Mouse (Mus musculus) neutrophil, adult 5-6 weeks (primary cell): ENCODE data around the gene Trip10. TPM values are rescaled to one million over a fixed set of nuclear protein-coding genes. Genes with fewer than 3 reads are reported as not detected.
A peak's percentile ranks its signal among the peaks of the same experiment; 100 is the strongest.
"Not testable (repeated sequence)": the region's sequence is repeated elsewhere in the genome, so short reads cannot be mapped to it uniquely, and the experiment has no call there.

Experiments used
- ATAC-seq: fragments of 151-379, 151-347 bp; 2 replicates; pipeline ENCODE4 v1.8.0; 2017; ENCODE audit warnings: mild to moderate bottlenecking, moderate TSS enrichment; ENCODE audit not compliant: insufficient number of reproducible peaks, poor library complexity, low FRiP score, severe bottlenecking; ENCODE audit errors: extremely low read depth
- total RNA-seq: library from RNA; stranded (forward); fragments of 200-1000 nt; gene quantifications from 2 replicates; pipeline ENCODE4 v1.2.3, GENCODE M21; 2017

Trip10 gene
- total RNA-seq, 1 experiment from 2014 or later = 3.4 TPM

DNA sequence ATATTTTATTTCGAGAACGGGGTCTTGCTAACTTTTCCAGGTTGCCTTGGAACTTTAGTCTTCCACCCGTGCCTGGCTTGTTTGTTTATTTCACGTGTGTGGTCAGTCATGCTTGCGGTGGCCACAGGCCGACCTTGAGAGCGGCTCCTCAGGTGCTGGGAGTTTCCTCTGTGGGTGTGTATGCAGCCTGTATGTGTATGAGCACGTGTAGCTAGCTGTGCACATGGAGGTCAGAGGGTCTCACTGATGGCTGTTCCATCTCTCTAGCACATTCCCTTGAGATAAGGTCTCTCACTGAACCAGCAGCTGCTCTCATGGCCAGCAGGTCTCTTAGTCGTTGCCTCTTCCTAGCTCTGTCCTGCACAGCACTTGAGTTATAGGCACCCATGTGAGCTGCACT, 11.1 kb downstream of the Trip10 start:
- ATAC-seq = no peak

- ATAC-seq = no peak
Observed at GRCm38 (mm10) chr17:57261286-57261685, 12.0 kb downstream of the Trip10 start.

GRCm38 (mm10) chr17:57261796-57262195, 12.5 kb downstream of the Trip10 start:
- ATAC-seq = no peak

DNA sequence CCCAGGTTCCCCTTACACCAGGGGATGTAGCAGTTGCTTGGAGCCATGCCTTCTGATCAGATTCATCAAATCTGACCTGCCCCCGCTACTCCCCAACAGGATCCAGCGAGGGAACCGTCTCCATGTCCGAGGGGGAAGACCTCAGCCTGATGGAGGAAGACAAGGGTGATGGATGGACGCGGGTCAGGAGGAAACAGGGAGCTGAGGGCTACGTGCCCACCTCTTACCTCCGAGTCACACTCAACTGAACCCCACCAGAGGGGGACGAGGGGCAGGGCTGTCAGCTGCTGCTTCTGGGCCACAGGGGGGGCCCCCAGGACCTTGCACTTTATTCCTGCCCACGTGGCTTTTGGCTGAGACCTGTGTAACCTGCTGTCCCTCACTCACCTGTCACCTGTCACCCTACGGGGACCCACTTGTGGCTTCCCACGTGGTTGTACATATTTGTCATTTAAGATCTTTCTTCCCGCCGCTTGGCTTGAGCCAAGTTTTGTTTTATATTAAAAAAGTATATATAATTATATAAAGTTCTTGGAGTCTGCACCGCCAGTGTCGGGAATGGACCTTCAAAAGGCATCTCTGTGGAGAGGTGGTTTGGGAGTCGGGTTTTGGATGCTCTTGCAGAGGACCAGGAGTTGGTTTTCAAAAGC, 13.8 kb downstream of the Trip10 start:
- ATAC-seq = no peak

- no peak for ATAC-seq
Observed at GRCm38 (mm10) chr17:57264164-57264563, 14.9 kb downstream of the Trip10 start.

GRCm38 (mm10) chr17:57264972-57265945, 16.0 kb downstream of the Trip10 start:
- ATAC-seq = no peak

GRCm38 (mm10) chr17:57267556-57268126, 18.4 kb downstream of the Trip10 start:
- no peak for ATAC-seq

DNA sequence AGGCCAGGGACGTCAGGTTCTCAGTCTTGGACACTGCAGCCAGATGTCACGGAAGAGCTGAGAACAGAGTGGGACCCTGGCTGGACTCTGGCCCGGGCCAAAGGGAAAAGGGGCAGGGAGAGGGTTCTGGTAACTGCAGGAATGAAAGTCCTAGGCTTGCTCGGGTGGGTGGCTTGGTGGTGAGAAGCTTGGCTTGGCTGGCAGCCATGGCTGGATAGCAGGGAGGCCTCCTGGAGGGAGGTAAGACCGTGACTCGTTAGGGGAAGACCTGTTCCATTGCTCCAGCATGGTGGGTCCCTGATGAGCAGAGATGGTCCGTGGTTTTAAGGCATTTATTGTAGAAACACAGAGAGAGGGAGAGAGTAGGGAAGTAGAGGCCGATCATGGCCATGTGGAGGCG, 22.0 kb downstream of the Trip10 start:
- no peak for ATAC-seq

GRCm38 (mm10) chr17:57273846-57274245, 24.6 kb downstream of the Trip10 start:
- no peak for ATAC-seq

GRCm38 (mm10) chr17:57274686-57275085, 25.4 kb downstream of the Trip10 start:
- ATAC-seq = no peak

- peak; percentile 45 for ATAC-seq
Observed at GRCm38 (mm10) chr17:57275111-57275996, 26.1 kb downstream of the Trip10 start.

DNA sequence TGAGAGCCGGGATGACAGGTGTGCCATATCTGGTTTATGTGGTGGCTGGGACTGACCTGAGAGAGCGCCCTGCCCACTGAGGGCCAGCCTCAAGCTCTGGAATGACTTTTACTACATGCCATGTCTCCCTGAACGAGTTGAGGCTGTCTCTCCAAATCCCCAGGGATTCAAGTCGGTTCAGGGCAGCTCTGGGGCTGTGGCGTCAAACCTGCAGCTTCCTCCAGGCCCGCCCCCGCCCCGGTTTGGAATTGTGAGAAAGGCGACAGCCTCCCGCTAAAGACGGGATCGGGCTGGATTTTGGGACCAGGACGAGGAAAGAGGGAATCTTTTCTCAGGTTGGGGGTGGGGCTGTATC, 26.7 kb downstream of the Trip10 start:
- no peak for ATAC-seq

GRCm38 (mm10) chr17:57276634-57277121, 27.4 kb downstream of the Trip10 start:
- ATAC-seq = peak; percentile 50

DNA sequence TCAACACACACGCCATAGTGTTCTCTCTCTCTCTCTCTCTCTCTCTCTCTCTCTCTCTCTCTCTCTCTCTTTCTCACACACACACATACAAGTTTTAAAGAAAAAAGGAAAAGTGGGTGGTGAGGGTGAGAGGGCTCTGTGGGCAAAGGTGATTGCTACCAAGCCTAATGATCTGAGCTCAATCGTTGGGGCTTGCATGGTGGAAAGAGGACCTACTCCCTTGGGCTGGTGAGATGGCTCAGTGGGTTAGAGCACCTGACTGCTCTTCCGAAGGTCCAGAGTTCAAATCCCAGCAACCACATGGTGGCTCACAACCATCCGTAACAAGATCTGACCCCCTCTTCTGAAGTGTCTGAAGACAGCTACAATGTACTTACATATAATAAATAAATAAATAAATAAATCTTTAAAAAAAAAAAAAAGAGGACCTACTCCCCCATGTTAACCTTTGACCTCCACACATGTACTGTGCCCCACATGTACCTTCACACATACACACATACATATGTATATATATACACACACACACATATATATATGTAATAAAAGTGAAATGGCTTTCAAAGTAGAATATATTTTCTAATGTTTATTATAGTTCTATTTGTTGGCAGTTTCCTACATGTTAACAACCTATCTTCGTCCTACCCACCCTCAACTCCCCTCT, 28.5 kb downstream of the Trip10 start:
- ATAC-seq = not testable (repeated sequence)

DNA sequence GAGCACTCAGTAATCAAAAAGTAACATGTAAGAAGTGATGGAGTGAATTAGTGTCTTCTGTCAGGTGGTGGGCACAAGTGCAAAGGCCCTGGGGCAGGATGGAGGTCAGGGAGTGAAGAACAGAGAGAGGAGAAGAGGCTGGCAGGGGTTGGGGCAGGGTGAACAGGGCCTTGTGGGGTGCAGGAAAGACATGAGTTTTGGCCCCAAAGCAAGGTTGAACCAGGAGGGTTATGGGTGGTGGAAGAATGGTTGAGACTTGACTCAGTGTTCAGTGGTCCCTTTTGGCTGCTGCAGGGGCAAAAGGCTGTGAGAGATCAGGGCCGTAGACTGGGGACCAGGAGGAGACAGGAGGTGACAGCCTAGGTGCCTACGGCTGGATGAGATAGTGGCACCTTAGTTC, 29.3 kb downstream of the Trip10 start:
- ATAC-seq = no peak

DNA sequence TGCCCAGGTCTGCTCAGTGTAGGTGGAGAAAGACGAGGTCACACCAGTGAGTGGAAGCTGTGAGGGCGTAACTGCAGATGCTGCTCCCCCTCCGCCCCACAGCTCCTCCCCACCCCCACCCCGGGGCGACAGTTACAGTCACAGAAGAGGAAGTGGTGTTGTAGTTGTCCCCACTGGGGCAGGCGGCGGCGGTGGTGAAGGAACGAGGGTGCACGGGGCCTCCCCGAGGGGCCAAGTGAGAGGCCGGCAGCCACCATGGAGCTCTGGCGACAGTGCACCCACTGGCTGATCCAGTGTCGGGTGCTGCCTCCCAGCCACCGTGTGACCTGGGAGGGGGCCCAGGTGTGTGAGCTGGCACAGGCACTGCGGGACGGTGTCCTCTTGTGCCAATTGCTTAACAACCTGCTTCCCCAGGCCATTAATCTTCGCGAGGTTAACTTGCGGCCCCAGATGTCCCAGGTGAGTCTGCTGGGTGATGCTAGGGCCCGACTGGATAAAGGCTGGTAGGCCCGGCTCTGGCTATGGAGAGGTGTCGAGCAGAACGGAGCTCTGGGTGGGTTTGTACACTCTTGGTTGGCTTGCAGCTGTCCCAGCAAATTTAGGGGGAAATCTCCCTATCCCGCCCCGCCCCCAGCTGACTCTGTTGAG, 29.8 kb downstream of the Trip10 start, which contains the start of gene Vav1:
TSS of gene Vav1 (plus strand) at position 158 of the 648 bp plus-strand sequence.
- peak; percentile 74 for ATAC-seq

DNA sequence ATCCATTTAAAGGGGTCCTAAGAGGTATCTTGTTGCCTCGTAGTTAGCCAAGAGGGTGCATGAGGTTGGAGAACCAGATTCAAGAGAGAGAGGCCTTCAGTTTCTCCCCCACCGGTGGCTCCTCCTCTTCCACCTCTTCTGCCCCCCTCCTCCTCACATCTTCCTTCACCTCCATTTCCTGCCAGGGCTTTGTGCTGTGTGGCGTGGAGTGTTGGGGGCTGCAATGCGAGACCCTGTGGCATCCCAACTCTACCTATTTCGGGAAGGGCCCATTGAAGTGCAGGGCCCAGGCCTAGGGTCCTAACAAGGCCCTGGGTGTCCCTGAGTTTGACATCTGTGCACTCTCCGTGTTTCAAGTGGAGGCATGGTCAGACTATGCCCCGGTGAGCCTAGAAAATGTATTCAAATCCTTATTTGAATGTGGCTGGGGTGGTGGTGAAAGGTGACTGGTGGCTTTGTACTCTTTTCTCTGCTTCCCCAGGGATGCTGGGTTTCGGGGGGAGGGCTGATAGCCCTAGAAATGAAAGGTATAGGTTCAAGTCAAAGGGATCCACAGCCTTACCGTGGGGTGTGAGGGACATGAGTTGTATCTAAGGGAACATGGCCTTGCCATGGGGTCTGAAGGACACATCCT, 30.5 kb downstream of the Trip10 start:
- peak; percentile 3; the same call in 1 of the 2 replicates for ATAC-seq
